10 mouse cellular contexts compared by ENCODE assay signal in genomic region chr8:84740895-84741843, GRCm38 (mm10). TPM values are rescaled to one million over a fixed set of nuclear protein-coding genes. Genes with fewer than 3 reads are reported as not detected.
DNase-seq lines count a peak whose midpoint lies in the region; ATAC-seq lines count a peak whose summit lies in the region.
"Had no signal": no experiment of that assay in that cellular context is flagged by ENCODE, and none has a peak within 500 bp of the region (broad histone marks: within the 10 kb centered on the region; RNA-seq: fewer than 3 reads in every experiment).

No protein-coding gene starts in this region.

- H3K9ac ChIP-seq in heart, embryonic 11.5 days (ENCODE audit: low read depth, low read length) = no peak overlapping the region
- H3K9ac ChIP-seq in lung, embryonic 16.5 days (ENCODE audit: low read length) = no peak overlapping the region; the same call in 1 of the 2 replicates
- H3K9ac ChIP-seq in hindbrain, embryonic 16.5 days (ENCODE audit: low read depth, low read length) = 0 out of 2 replicates have a peak overlapping the region, but pooled peaks have one; percentile 8
- peak overlapping the region; percentile 69 for H3K9ac ChIP-seq in stomach, embryonic 16.5 days (ENCODE audit: low read length)
- H3K9ac ChIP-seq: midbrain, embryonic 12.5 days had no signal

- no peaks in the 10 kb centered on the region for H3K36me3 ChIP-seq in heart, embryonic 11.5 days (ENCODE audit: control insufficient read depth, insufficient read depth, low read length)
- no peaks in the 10 kb centered on the region for H3K36me3 ChIP-seq in lung, embryonic 16.5 days (ENCODE audit: control insufficient read depth, insufficient read depth, low read length)
- H3K36me3 ChIP-seq in hindbrain, embryonic 16.5 days (ENCODE audit: control insufficient read depth, insufficient read depth, low read length) = no peaks in the 10 kb centered on the region
- peaks cover under 1% of the 10 kb centered on the region; the same call in 1 of the 2 replicates for H3K36me3 ChIP-seq in stomach, embryonic 16.5 days (ENCODE audit: control insufficient read depth, insufficient read depth, low read length)
- H3K36me3 ChIP-seq: midbrain, embryonic 12.5 days had no signal

- H3K4me2 ChIP-seq in heart, embryonic 11.5 days = no peak overlapping the region
- 0 out of 2 replicates have a peak overlapping the region, but pooled peaks have one; percentile 5 for H3K4me2 ChIP-seq in lung, embryonic 16.5 days (ENCODE audit: low read depth, low read length)
- no peak overlapping the region for H3K4me2 ChIP-seq in hindbrain, embryonic 16.5 days (ENCODE audit: low read length)
- no peak overlapping the region; the same call in 1 of the 2 replicates for H3K4me2 ChIP-seq in stomach, embryonic 16.5 days (ENCODE audit: low read depth, low read length)

- H3K4me3 ChIP-seq in heart, embryonic 11.5 days (ENCODE audit: low read depth, low read length) = no peak overlapping the region
- no peak overlapping the region for H3K4me3 ChIP-seq in lung, embryonic 16.5 days (ENCODE audit: low read length)
- no peak overlapping the region for H3K4me3 ChIP-seq in hindbrain, embryonic 16.5 days (ENCODE audit: low read length)
- H3K4me3 ChIP-seq in stomach, embryonic 16.5 days (replicated peaks; ENCODE audit: low read length) = no peak overlapping the region
- H3K4me3 ChIP-seq: midbrain, embryonic 12.5 days had no signal

- no peak for DNase-seq in heart, adult 18-20 months
- DNase-seq in lung, postnatal 25 days (ENCODE audit: low spot score) = no peak
- no peak for DNase-seq in adrenal gland, postnatal 25 days
- no peak for DNase-seq in right cerebral cortex, postnatal 4 days
- DNase-seq: kidney, postnatal 10 days had no signal

- peak overlapping the region; percentile 1; the same call in 1 of the 2 replicates for H3K27ac ChIP-seq in heart, embryonic 11.5 days (ENCODE audit: low read depth, low read length)
- H3K27ac ChIP-seq in lung, embryonic 16.5 days (ENCODE audit: low read length) = peak overlapping the region; percentile 84
- peak overlapping the region; percentile 80; the same call in 1 of the 2 replicates for H3K27ac ChIP-seq in hindbrain, embryonic 16.5 days (ENCODE audit: low read depth, low read length)
- H3K27ac ChIP-seq in stomach, embryonic 16.5 days (ENCODE audit: low read length) = peak overlapping the region; percentile 95

- ATAC-seq in heart, embryonic 11.5 days (replicated peaks; ENCODE audit: insufficient number of reproducible peaks, low FRiP score, low TSS enrichment) = no peak
- no peak for ATAC-seq in lung, embryonic 16.5 days (ENCODE audit: low read depth)
- no peak for ATAC-seq in hindbrain, embryonic 16.5 days
- ATAC-seq in stomach, embryonic 16.5 days (ENCODE audit: insufficient read depth, low FRiP score) = no peak

- peaks cover 41% of the 10 kb centered on the region for H3K27me3 ChIP-seq in heart, embryonic 11.5 days (ENCODE audit: control insufficient read depth, insufficient read depth, low read length)
- H3K27me3 ChIP-seq in lung, embryonic 16.5 days (ENCODE audit: control insufficient read depth, insufficient read depth, low read depth, low read length) = no peaks in the 10 kb centered on the region
- H3K27me3 ChIP-seq in hindbrain, embryonic 16.5 days (replicated peaks; ENCODE audit: control insufficient read depth, insufficient read depth, low read length) = peaks cover 33% of the 10 kb centered on the region
- H3K27me3 ChIP-seq in stomach, embryonic 16.5 days (ENCODE audit: control insufficient read depth, insufficient read depth, low read length) = no peaks in the 10 kb centered on the region

- 49% methylated on average over 13 of the region's 13 CpGs for WGBS in heart, embryonic 11.5 days (ENCODE audit: insufficient replicate concordance)
- 38% methylated on average over 13 of the region's 13 CpGs for WGBS in lung, embryonic 16.5 days
- WGBS in hindbrain, embryonic 16.5 days = 37% methylated on average over 13 of the region's 13 CpGs
- WGBS in stomach, embryonic 16.5 days = 54% methylated on average over 13 of the region's 13 CpGs

- H3K9me3 ChIP-seq in heart, embryonic 11.5 days (replicated peaks; ENCODE audit: control insufficient read depth, low read length) = no peaks in the 10 kb centered on the region
- no peaks in the 10 kb centered on the region for H3K9me3 ChIP-seq in lung, embryonic 16.5 days (ENCODE audit: control insufficient read depth, low read length)
- no peaks in the 10 kb centered on the region for H3K9me3 ChIP-seq in hindbrain, embryonic 16.5 days (ENCODE audit: control insufficient read depth, low read length)
- no peaks in the 10 kb centered on the region for H3K9me3 ChIP-seq in stomach, embryonic 16.5 days (replicated peaks; ENCODE audit: control insufficient read depth, low read length)
- H3K9me3 ChIP-seq: midbrain, embryonic 12.5 days had no signal

- H3K4me1 ChIP-seq in heart, embryonic 11.5 days (ENCODE audit: control insufficient read depth, insufficient read depth, low read length) = peaks cover 72% of the 10 kb centered on the region
- peaks cover 86% of the 10 kb centered on the region for H3K4me1 ChIP-seq in lung, embryonic 16.5 days (replicated peaks; ENCODE audit: control insufficient read depth, insufficient read depth, low read length)
- peaks cover 78% of the 10 kb centered on the region for H3K4me1 ChIP-seq in hindbrain, embryonic 16.5 days (ENCODE audit: control insufficient read depth, insufficient read depth, low read depth, low read length)
- H3K4me1 ChIP-seq in stomach, embryonic 16.5 days (ENCODE audit: control insufficient read depth, insufficient read depth, low read length) = peaks cover 82% of the 10 kb centered on the region

RNA-seq across cellular contexts. Expression of gene G430095P16Rik, which starts 18.4 kb away (rescaled TPM):
- 3.4 and 5.4 TPM in 2 replicates for polyA plus RNA-seq in heart, embryonic 11.5 days (2014; fragmentation: Nextera tagmentation; extraction: Ambion mirVana)
- total RNA-seq in heart, adult 18-20 months (2021) = under 1 TPM; 0.40 to 0.69 TPM
- polyA plus RNA-seq in lung, embryonic 16.5 days (2015; fragmentation: Nextera tagmentation; extraction: Ambion mirVana) = 3.1 and 3.7 TPM in 2 replicates
- 0.82 and 0.89 TPM in 2 replicates for polyA plus RNA-seq in hindbrain, embryonic 16.5 days (2015; fragmentation: Nextera tagmentation; extraction: Ambion mirVana)
- 3.2 and 4.1 TPM in 2 replicates for polyA plus RNA-seq in stomach, embryonic 16.5 days (2015; fragmentation: Nextera tagmentation; extraction: Ambion mirVana)
- total RNA-seq in adrenal gland, postnatal 25 days (2021) = not detected in 2 replicates

RNA-seq across cellular contexts. Expression of gene Lyl1, which starts 39.9 kb away (rescaled TPM):
- polyA plus RNA-seq in heart, embryonic 11.5 days (2014; fragmentation: Nextera tagmentation; extraction: Ambion mirVana) = 19.5 and 22.9 TPM in 2 replicates
- 1 to 10 TPM; 3.1 to 4.4 TPM for total RNA-seq in heart, adult 18-20 months (2021)
- 11.4 and 12.5 TPM in 2 replicates for polyA plus RNA-seq in lung, embryonic 16.5 days (2015; fragmentation: Nextera tagmentation; extraction: Ambion mirVana)
- polyA plus RNA-seq in hindbrain, embryonic 16.5 days (2015; fragmentation: Nextera tagmentation; extraction: Ambion mirVana) = 2.6 and 3.2 TPM in 2 replicates
- polyA plus RNA-seq in stomach, embryonic 16.5 days (2015; fragmentation: Nextera tagmentation; extraction: Ambion mirVana) = 6.0 and 8.3 TPM in 2 replicates
- 3.1 and 3.8 TPM in 2 replicates for total RNA-seq in adrenal gland, postnatal 25 days (2021)

RNA-seq across cellular contexts. Expression of gene Nacc1, which starts 53.5 kb away (rescaled TPM):
- polyA plus RNA-seq in heart, embryonic 11.5 days (2014; fragmentation: Nextera tagmentation; extraction: Ambion mirVana) = 19.1 and 19.6 TPM in 2 replicates
- 10 to 100 TPM; 31.4 to 32.7 TPM for total RNA-seq in heart, adult 18-20 months (2021)
- 16.9 and 19.5 TPM in 2 replicates for polyA plus RNA-seq in lung, embryonic 16.5 days (2015; fragmentation: Nextera tagmentation; extraction: Ambion mirVana)
- polyA plus RNA-seq in hindbrain, embryonic 16.5 days (2015; fragmentation: Nextera tagmentation; extraction: Ambion mirVana) = 12.4 and 15.5 TPM in 2 replicates
- polyA plus RNA-seq in stomach, embryonic 16.5 days (2015; fragmentation: Nextera tagmentation; extraction: Ambion mirVana) = 14.4 and 14.5 TPM in 2 replicates
- total RNA-seq in adrenal gland, postnatal 25 days (2021) = 73.9 and 76.0 TPM in 2 replicates

RNA-seq across cellular contexts. Expression of gene Trmt1, which starts 55.1 kb away (rescaled TPM):
- polyA plus RNA-seq in heart, embryonic 11.5 days (2014; fragmentation: Nextera tagmentation; extraction: Ambion mirVana) = 49.7 and 51.6 TPM in 2 replicates
- 10 to 100 TPM; 34.2 to 45.1 TPM for total RNA-seq in heart, adult 18-20 months (2021)
- polyA plus RNA-seq in lung, embryonic 16.5 days (2015; fragmentation: Nextera tagmentation; extraction: Ambion mirVana) = 54.7 and 58.8 TPM in 2 replicates
- 66.8 and 71.2 TPM in 2 replicates for polyA plus RNA-seq in hindbrain, embryonic 16.5 days (2015; fragmentation: Nextera tagmentation; extraction: Ambion mirVana)
- 53.7 and 54.1 TPM in 2 replicates for polyA plus RNA-seq in stomach, embryonic 16.5 days (2015; fragmentation: Nextera tagmentation; extraction: Ambion mirVana)
- total RNA-seq in adrenal gland, postnatal 25 days (2021) = 75.1 and 83.9 TPM in 2 replicates

RNA-seq across cellular contexts. Expression of gene Nfix, which starts 59.0 kb away (rescaled TPM):
- polyA plus RNA-seq in heart, embryonic 11.5 days (2014; fragmentation: Nextera tagmentation; extraction: Ambion mirVana) = 6.1 and 7.6 TPM in 2 replicates
- 100 to 1,000 TPM; 250 to 260 TPM for total RNA-seq in heart, adult 18-20 months (2021)
- polyA plus RNA-seq in lung, embryonic 16.5 days (2015; fragmentation: Nextera tagmentation; extraction: Ambion mirVana) = 43.9 and 44.6 TPM in 2 replicates
- polyA plus RNA-seq in hindbrain, embryonic 16.5 days (2015; fragmentation: Nextera tagmentation; extraction: Ambion mirVana) = 94.3 and 109 TPM in 2 replicates
- 36.5 and 37.8 TPM in 2 replicates for polyA plus RNA-seq in stomach, embryonic 16.5 days (2015; fragmentation: Nextera tagmentation; extraction: Ambion mirVana)
- total RNA-seq in adrenal gland, postnatal 25 days (2021) = 87.7 and 111 TPM in 2 replicates

Comparison
In these comparisons a context has a peak if more than half of its experiments do, and no peak if none do; other contexts are left out.
1. H3K27ac ChIP-seq: peak in every context shown above with its lines; median percentile 95 in stomach, embryonic 16.5 days; 84 in lung, embryonic 16.5 days; 80 in hindbrain, embryonic 16.5 days; 1 in heart, embryonic 11.5 days.
2. H3K9ac ChIP-seq: peak in hindbrain, embryonic 16.5 days (single experiment) and stomach, embryonic 16.5 days (single experiment); none in heart, embryonic 11.5 days (single experiment) and lung, embryonic 16.5 days (single experiment).